Mouse (Mus musculus) yolk sac, embryonic 10.5 days (tissue): ENCODE data around the gene Tap1.
A peak's percentile ranks its signal among the peaks of the same experiment; 100 is the strongest.
"Not testable (repeated sequence)": the region's sequence is repeated elsewhere in the genome, so short reads cannot be mapped to it uniquely, and the experiment has no call there.

Source experiments
- DNase-seq: peaks from one replicate; pipeline ENCODE4 v3.0.0-alpha.2; 2017; ENCODE audit warnings: low spot score

Gene Tap1

GRCm38 (mm10) chr17:34187261-34187916 lies at the start of gene Tap1, which contains the start of gene Psmb9:
Tap1 (plus strand) TSS chr17:34187553.
Psmb9 (minus strand) TSS chr17:34187764.
- peak; percentile 93 for DNase-seq

GRCm38 (mm10) chr17:34137601-34138000 lies 49.8 kb upstream of the Tap1 start:
- DNase-seq, result no peak

DNA sequence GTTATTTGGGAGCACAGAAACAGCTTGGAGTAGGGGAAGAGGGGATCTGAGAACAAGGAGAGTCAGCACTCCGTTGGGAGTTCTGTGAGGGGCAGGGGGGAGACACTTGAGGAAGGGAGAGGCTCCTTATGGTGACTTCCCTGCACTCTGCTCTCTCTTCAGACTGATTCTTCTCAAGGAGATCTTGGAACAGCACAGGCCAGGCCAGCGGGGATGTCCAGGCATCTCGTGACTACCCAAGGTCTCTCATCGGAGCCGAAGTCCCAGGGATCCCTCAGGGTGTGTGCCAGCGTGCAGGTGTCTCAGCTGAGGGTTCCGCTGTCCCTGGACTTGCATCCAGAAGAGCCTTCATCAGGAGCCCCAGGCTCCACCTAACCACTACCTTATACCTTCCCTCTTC lies 48.7 kb upstream of the Tap1 start:
- DNase-seq, result no peak

DNA sequence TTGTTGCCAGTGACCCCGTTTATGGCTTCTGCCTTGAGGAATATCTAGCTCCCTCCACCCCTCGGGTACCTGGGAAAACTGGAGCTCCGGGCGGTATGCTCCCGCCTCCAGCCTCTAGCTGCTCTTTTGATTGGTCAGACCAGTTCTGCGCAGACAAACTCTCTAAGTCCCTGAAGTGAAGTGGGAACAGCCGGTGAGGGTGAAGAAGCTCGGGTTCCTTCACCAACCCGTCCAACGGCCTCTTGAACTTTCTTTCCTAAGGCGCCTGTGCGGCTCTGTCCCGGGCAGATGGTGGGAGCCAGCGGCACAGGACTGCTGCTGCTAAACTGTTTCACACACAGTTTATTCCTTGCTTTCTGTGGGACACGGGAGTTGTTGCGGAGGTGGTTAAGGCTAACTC lies 47.9 kb upstream of the Tap1 start:
- DNase-seq, result peak; percentile 51

DNA sequence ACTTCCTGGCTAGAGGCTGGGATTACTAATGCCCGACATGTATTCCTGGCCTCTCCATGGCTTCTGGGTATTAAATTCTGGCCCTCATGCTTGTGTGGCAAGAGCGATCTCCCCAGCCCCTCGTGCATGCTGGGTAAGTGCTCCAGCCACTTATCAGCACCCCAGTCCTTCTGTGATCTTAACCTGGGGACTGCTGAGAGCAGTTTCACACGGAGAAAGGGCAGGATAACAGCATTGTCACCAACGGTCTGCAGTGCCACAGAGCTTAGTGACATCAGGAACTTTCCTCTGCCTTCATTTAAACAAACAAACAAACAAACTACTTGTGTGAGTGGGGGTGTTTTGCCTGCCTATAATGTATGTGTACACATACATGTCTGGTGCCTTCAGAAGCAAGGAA lies 47.1 kb upstream of the Tap1 start:
- no peak for DNase-seq

- no peak for DNase-seq
These were observed 45.9 kb upstream of the Tap1 start for GRCm38 (mm10) chr17:34141448-34141847.

DNA sequence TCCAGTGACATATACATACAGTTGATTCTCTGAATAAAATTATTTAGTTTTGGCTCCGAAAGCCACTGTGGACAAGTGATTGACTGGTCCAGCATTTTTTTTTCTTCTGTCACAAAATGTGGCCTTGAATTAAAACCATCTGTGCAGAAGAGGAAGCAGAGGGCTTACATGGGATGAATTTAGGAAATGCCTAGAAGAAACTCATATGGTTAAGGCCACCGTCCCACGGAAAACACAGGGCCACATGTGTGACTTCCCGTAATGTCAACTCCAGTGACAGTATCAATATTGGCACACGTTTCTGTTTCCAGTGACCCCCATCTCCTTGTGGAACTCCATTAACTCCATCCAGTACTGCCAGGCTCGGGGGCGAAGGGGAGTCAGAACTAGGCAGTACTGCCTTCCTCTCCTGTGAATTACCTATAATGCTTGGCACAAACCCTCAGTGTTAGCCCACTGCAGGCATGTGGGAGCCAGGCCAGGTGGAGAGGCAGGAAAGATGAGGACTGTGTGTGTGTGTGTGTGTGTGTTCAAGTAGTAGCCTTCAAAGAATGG lies 44.8 kb upstream of the Tap1 start:
- DNase-seq, result no peak

DNA sequence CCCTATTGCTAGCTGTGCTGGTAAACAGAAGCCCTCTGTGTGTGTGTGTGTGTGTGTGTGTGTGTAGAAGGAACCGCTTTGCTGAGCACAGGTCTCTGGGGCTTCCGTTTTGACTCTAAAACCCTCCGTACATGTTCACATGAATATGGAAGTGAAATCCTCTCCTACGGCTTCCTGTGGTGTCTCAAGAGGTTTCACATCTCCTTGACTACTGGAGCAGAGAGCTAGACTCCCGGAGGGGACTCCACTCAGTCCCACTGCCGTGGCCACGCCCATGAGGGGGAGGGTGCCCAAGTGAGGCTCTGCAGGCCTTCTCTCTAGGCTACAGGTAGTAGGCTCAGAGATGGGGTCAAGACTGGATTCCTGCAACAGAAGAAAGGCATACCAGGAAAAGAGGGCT lies 44.3 kb upstream of the Tap1 start, which contains the start of gene H2-DMb2:
TSS of gene H2-DMb2 (plus strand) at position 275 of the 400 bp plus-strand sequence.
- DNase-seq, result no peak

DNA sequence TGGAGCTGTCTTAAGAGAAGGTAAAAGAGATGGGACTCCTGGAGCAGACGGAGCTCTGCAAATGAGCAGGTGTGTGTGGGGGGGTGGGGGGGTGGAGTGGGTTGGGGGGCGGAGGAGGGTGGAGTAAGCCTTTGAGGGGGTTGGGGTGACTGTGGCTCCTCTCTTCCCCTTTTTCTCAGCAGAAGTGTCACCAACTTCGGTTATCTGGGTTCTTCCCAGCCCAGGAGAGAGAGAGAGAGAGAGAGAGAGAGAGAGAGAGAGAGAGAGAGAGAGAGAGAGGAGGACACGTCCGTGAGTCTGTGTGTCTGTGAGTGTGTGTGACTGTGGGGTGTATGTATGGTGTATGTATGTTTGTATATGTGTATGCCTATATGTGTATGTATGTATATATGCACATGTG lies 43.9 kb upstream of the Tap1 start:
- DNase-seq, result no peak

DNA sequence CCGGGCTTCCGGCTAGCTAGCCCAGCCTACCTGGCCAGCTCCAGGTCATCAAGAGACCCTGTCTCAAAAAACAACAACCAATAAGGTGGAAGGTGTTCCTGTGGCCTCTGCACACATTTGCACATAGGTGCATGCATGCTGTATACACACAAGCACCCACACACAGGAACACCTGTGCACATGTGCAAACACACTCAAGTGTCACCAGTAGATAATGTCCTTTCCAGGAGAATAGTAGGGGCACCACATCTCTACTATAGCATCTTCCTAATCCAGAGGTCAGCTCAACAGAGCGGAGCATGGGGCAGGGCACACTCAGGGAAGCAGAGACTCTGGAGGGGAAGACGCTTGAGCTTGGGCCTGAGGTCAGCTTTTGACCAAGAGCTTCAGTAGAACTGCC lies 43.1 kb upstream of the Tap1 start:
- DNase-seq, result not testable (repeated sequence)

GRCm38 (mm10) chr17:34144960-34145371 lies 42.4 kb upstream of the Tap1 start:
- DNase-seq, result no peak

- no peak for DNase-seq
These were observed 34.4 kb upstream of the Tap1 start, which contains the start of gene H2-DMb1 for GRCm38 (mm10) chr17:34152923-34153322. H2-DMb1 (plus strand) TSS chr17:34153072.

GRCm38 (mm10) chr17:34155534-34155933 lies 31.8 kb upstream of the Tap1 start:
- no peak for DNase-seq

GRCm38 (mm10) chr17:34164202-34164895 lies 23.0 kb upstream of the Tap1 start:
- DNase-seq, result no peak

- DNase-seq, result no peak
These were observed 22.2 kb upstream of the Tap1 start for GRCm38 (mm10) chr17:34165033-34165730.

DNA sequence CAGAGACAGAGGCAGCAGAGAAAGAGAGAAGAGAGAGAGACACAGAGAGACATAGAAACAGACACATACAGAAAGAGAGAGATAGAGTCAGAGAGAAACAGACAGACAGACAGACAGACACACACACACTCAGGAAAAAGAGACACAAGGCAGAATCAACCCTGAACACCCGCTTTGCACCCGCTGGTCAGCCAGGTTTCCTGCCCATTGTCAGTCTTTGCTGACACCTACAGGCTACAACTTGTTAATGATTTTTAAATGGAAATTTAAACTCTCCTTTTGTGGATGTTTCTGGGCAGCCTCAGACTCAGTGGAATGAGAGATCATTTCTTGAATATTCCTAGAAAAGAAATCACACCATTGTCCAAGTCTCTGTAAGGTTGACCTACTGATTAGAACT lies 18.1 kb upstream of the Tap1 start:
- peak; percentile 9 for DNase-seq

- no peak for DNase-seq
These were observed 16.9 kb upstream of the Tap1 start for GRCm38 (mm10) chr17:34170487-34170876.

DNA sequence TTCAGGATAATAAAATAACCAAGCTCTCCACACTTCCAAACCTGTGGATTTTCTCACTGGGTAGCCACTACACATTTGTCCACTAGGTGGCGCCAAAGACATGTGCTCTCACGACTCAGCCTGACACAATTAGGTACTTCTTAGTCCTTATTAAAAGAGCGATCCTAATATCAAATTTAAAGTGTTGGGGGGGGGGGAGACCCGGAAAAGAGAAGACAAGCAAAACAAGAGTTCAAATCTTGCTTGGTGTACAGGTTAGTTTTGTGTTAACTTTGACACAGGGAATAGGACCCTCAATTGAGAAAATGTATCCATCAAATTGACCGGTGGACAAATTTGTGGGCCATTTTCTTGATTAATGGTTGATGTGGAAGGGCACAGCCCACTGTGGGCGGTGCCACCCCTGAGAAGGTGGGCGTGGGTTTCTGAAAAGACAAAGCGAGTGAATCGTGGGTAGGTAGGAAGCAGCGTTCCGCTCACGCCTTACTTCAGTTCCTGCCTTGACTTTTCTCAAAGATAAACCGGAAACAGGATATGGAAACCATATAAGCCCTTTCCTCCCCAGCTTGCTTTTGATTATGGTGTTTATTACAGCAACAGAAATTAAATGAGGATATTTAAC lies 16.4 kb upstream of the Tap1 start:
- peak; percentile 32 for DNase-seq

DNA sequence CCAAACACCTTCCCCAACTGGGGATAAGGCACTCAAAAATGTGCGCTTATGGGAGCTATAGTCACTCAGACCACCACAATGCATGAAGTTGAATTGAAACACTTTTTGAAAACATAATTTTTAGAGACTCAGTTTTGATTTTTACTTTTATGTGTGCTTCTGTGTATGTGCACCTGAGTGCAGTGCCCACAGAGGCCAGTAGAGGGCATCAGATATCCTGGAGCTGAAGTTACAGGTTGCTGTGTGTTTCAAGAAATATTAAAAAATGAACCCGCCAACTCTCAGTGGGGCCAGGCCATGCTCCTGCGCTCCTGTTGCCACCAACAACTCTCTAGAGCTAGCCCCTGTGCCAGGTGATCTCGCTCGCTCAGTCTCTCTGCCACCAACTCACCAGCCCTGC lies 14.8 kb upstream of the Tap1 start:
- no peak for DNase-seq

GRCm38 (mm10) chr17:34174075-34174474 lies 13.3 kb upstream of the Tap1 start:
- DNase-seq, result no peak

DNA sequence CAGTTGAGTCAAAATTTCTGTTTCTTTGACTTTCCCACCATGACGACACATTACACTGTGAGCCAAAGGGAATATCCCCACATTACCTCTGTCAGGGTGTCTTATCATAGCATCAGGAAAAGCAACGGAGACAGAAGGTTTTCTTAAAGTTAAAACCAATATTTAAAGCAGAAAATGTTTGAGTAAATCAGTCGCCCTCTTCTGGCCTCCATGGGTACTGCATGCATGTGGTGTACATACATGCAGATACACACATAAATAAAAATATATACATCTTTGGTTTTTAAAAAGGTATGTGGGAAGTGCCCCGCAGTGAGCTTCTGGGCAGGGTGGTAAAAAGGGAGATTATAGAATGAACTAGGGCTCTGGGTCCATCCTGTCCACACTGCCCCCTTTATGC lies 10.2 kb upstream of the Tap1 start:
- no peak for DNase-seq

GRCm38 (mm10) chr17:34179019-34179418 lies 8.3 kb upstream of the Tap1 start:
- no peak for DNase-seq
